Mouse (Mus musculus) heart, postnatal 0 days (tissue): ENCODE measurements around the gene Atp6v1a.

Experiments
- CTCF ChIP-seq: IDR thresholded peaks from 2 replicates; pipeline ENCODE4 v1.5.1; 2016; ENCODE audit warnings: antibody characterized with exemption, control low read depth, low read depth
- EP300 ChIP-seq: IDR thresholded peaks from 2 replicates; pipeline ENCODE4 v1.6.1; 2016; ENCODE audit warnings: antibody characterized with exemption, low read depth

DNA sequence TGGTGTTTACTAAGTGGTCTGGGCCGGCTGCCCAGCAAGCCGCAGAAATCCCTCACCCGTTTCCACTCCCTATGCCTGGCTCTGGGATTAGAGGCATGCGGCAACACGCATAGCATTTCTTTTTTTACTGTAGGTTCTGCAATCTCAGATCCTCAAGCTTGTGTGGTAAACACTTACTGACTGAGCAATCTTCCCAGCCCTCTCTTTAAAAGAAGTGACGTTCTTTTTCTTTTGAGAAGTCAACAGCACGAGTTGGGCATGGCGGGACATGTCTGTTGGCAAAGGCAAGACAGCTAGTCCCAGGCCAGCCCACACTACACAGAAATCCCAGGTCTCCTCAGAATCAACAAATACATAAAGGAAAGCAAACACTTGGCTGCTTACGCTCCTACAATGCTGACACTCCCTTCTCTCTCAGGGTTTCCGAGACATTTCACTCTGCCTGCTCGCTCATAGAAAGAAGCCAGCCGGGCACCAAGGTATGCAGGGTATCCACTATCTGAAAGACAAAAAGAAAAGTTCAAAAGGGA lies 38.3 kb downstream of the Atp6v1a start:
- TF ChIP-seq EP300, result no peak
- TF ChIP-seq CTCF, result no peak
